Mouse (Mus musculus): ENCODE measurements around the gene Klk5. TPM values are rescaled to one million over a fixed set of nuclear protein-coding genes. Genes with fewer than 3 reads are reported as not detected.
A peak's percentile ranks its signal among the peaks of the same experiment; 100 is the strongest.

Klk5 gene
- polyA plus RNA-seq, 1 experiment from 2014 or later, result 0.12 TPM

GRCm38 (mm10) chr7:43882346-43882745 lies 40.6 kb downstream of the Klk5 start:
- no peak for DNase-seq (ENCODE audit: low spot score)
- peaks cover 18% of the 10 kb centered on the region for H3K27me3 ChIP-seq (ENCODE audit: insufficient read depth, poor library complexity, severe bottlenecking)
- H3K36me3 ChIP-seq, result no peaks in the 10 kb centered on the region
- H3K27ac ChIP-seq, result no peak overlapping the region
- peaks cover 22% of the 10 kb centered on the region for H3K4me1 ChIP-seq (replicated peaks)
- H3K9me3 ChIP-seq, result no peaks in the 10 kb centered on the region
- H3K4me3 ChIP-seq, result no peak overlapping the region
- WGBS, result 24% methylated on average over 4 of the region's 4 CpGs

- DNase-seq (ENCODE audit: low spot score), result no peak
- Histone ChIP-seq H3K4me3 (no peak overlapping the region), H3K4me1 (replicated peaks) (peaks cover 22% of the 10 kb centered on the region), H3K36me3 (no peaks in the 10 kb centered on the region), H3K27ac (no peak overlapping the region), H3K27me3 (ENCODE audit: insufficient read depth, poor library complexity, severe bottlenecking) (peaks cover 18% of the 10 kb centered on the region), H3K9me3 (no peaks in the 10 kb centered on the region)
- 35% methylated on average over 4 of the region's 4 CpGs for WGBS
These were observed 41.0 kb downstream of the Klk5 start for GRCm38 (mm10) chr7:43882811-43883210.

- peaks cover 22% of the 10 kb centered on the region for H3K4me1 ChIP-seq (replicated peaks)
- H3K27me3 ChIP-seq (ENCODE audit: insufficient read depth, poor library complexity, severe bottlenecking), result peaks cover 18% of the 10 kb centered on the region
- H3K36me3 ChIP-seq, result no peaks in the 10 kb centered on the region
- 11% methylated on average over 14 of the region's 14 CpGs for WGBS
- H3K4me3 ChIP-seq, result peak overlapping the region; percentile 28
- no peak overlapping the region for H3K27ac ChIP-seq
- peak; percentile 62 for DNase-seq (ENCODE audit: low spot score)
- H3K9me3 ChIP-seq, result no peaks in the 10 kb centered on the region
These were observed 41.8 kb downstream of the Klk5 start for GRCm38 (mm10) chr7:43883547-43883946.

GRCm38 (mm10) chr7:43891365-43891764 lies 49.6 kb downstream of the Klk5 start:
- H3K27ac ChIP-seq, result no peak overlapping the region
- H3K36me3 ChIP-seq, result no peaks in the 10 kb centered on the region
- H3K4me3 ChIP-seq, result no peak overlapping the region
- no peaks in the 10 kb centered on the region for H3K9me3 ChIP-seq
- H3K27me3 ChIP-seq (ENCODE audit: insufficient read depth, poor library complexity, severe bottlenecking), result no peaks in the 10 kb centered on the region
- no peaks in the 10 kb centered on the region for H3K4me1 ChIP-seq (replicated peaks)
- 72% methylated on average over 5 of the region's 5 CpGs for WGBS
- DNase-seq (ENCODE audit: low spot score), result no peak

- Histone ChIP-seq H3K36me3 (no peaks in the 10 kb centered on the region), H3K4me1 (replicated peaks) (no peaks in the 10 kb centered on the region), H3K27ac (no peak overlapping the region), H3K4me3 (no peak overlapping the region), H3K9me3 (no peaks in the 10 kb centered on the region), H3K27me3 (ENCODE audit: insufficient read depth, poor library complexity, severe bottlenecking) (no peaks in the 10 kb centered on the region)
- WGBS, result 66% methylated on average over 3 of the region's 3 CpGs
- no peak for DNase-seq (ENCODE audit: low spot score)
These were observed 50.0 kb downstream of the Klk5 start for GRCm38 (mm10) chr7:43891788-43892187.

- DNase-seq (ENCODE audit: low spot score), result peak; percentile 84
- Histone ChIP-seq H3K27ac (no peak overlapping the region), H3K4me1 (replicated peaks) (no peaks in the 10 kb centered on the region), H3K27me3 (ENCODE audit: insufficient read depth, poor library complexity, severe bottlenecking) (no peaks in the 10 kb centered on the region), H3K36me3 (no peaks in the 10 kb centered on the region), H3K4me3 (no peak overlapping the region), H3K9me3 (no peaks in the 10 kb centered on the region)
- WGBS, result 14% methylated on average over 1 of the region's 1 CpGs
These were observed 53.1 kb downstream of the Klk5 start for GRCm38 (mm10) chr7:43894836-43895235.

Other genes with a start within 250 kb of the Klk5 start
- 0.76 and 1.1 TPM in 2 replicates for gene Zfp819, start 234.8 kb upstream of the Klk5 start, polyA plus RNA-seq (2016; fragmentation: Nextera tagmentation; extraction: Ambion mirVana)
- not detected in 2 replicates for gene Ceacam18, start 207.3 kb upstream of the Klk5 start, polyA plus RNA-seq (2016; fragmentation: Nextera tagmentation; extraction: Ambion mirVana)
- 0.36 and 0.52 TPM in 2 replicates for gene Siglece, start 181.8 kb upstream of the Klk5 start, polyA plus RNA-seq (2016; fragmentation: Nextera tagmentation; extraction: Ambion mirVana)
- gene Ctu1, start 170.0 kb upstream of the Klk5 start, polyA plus RNA-seq (2016; fragmentation: Nextera tagmentation; extraction: Ambion mirVana), result 17.5 and 19.1 TPM in 2 replicates
- gene Klk14, start 151.6 kb upstream of the Klk5 start, polyA plus RNA-seq (2016; fragmentation: Nextera tagmentation; extraction: Ambion mirVana), result not detected in 2 replicates
- 0.24 and 0.31 TPM in 2 replicates for gene Klk13, start 129.4 kb upstream of the Klk5 start, polyA plus RNA-seq (2016; fragmentation: Nextera tagmentation; extraction: Ambion mirVana)
- not detected in 2 replicates for gene Klk12, start 73.1 kb upstream of the Klk5 start, polyA plus RNA-seq (2016; fragmentation: Nextera tagmentation; extraction: Ambion mirVana)
- not detected in 2 replicates for gene Klk11, start 67.4 kb upstream of the Klk5 start, polyA plus RNA-seq (2016; fragmentation: Nextera tagmentation; extraction: Ambion mirVana)
- 0.55 and 0.77 TPM in 2 replicates for gene Klk10, start 60.9 kb upstream of the Klk5 start, polyA plus RNA-seq (2016; fragmentation: Nextera tagmentation; extraction: Ambion mirVana)
- gene Klk9, start 50.1 kb upstream of the Klk5 start, polyA plus RNA-seq (2016; fragmentation: Nextera tagmentation; extraction: Ambion mirVana), result 0.13 TPM in 1 of 2 replicates, not detected in the other
- gene Klk8, start 44.4 kb upstream of the Klk5 start, polyA plus RNA-seq (2016; fragmentation: Nextera tagmentation; extraction: Ambion mirVana), result 12.1 and 13.2 TPM in 2 replicates
- gene Klk7, start 30.7 kb upstream of the Klk5 start, polyA plus RNA-seq (2016; fragmentation: Nextera tagmentation; extraction: Ambion mirVana), result 0.11 TPM in 1 of 2 replicates, not detected in the other
- not detected in 2 replicates for gene Klk6, start 17.5 kb upstream of the Klk5 start, polyA plus RNA-seq (2016; fragmentation: Nextera tagmentation; extraction: Ambion mirVana)
- 0.41 TPM in 1 of 2 replicates, not detected in the other for gene Klk4, start 39.2 kb downstream of the Klk5 start, polyA plus RNA-seq (2016; fragmentation: Nextera tagmentation; extraction: Ambion mirVana)
- gene Klk15, start 91.8 kb downstream of the Klk5 start, polyA plus RNA-seq (2016; fragmentation: Nextera tagmentation; extraction: Ambion mirVana), result not detected in 2 replicates
- not detected in 2 replicates for gene Klk1b8, start 108.7 kb downstream of the Klk5 start, polyA plus RNA-seq (2016; fragmentation: Nextera tagmentation; extraction: Ambion mirVana)
- not detected in 2 replicates for gene Klk1b1, start 124.8 kb downstream of the Klk5 start, polyA plus RNA-seq (2016; fragmentation: Nextera tagmentation; extraction: Ambion mirVana)
- gene Klk1b9, start 134.1 kb downstream of the Klk5 start, polyA plus RNA-seq (2016; fragmentation: Nextera tagmentation; extraction: Ambion mirVana), result not detected in 2 replicates
- not detected in 2 replicates for gene Klk1b11, start 153.9 kb downstream of the Klk5 start, polyA plus RNA-seq (2016; fragmentation: Nextera tagmentation; extraction: Ambion mirVana)
- not detected in 2 replicates for gene Klk1b26, start 170.2 kb downstream of the Klk5 start, polyA plus RNA-seq (2016; fragmentation: Nextera tagmentation; extraction: Ambion mirVana)
- not detected in 2 replicates for gene Klk1b27, start 210.3 kb downstream of the Klk5 start, polyA plus RNA-seq (2016; fragmentation: Nextera tagmentation; extraction: Ambion mirVana)

All from hindbrain, embryonic 10.5 days (tissue).